Mouse (Mus musculus) cerebellum, adult 11 months (tissue): Measurements from ENCODE around the gene Setd1b.
"Not testable (repeated sequence)": the region's sequence is repeated elsewhere in the genome, so short reads cannot be mapped to it uniquely, and the experiment has no call there.

Source experiments
- DNase-seq: peaks from one replicate; pipeline ENCODE4 v3.0.0; 2022

Gene Setd1b

GRCm38 (mm10) chr5:123166437-123166836 lies 24.4 kb downstream of the Setd1b start:
- DNase-seq, result no peak

GRCm38 (mm10) chr5:123167591-123167990 lies 25.6 kb downstream of the Setd1b start:
- DNase-seq, result no peak

- DNase-seq, result no peak
Observed at GRCm38 (mm10) chr5:123169284-123169683, 27.3 kb downstream of the Setd1b start, which contains the start of gene Psmd9. Psmd9 (plus strand) TSS chr5:123169413.

- no peak for DNase-seq
Observed at GRCm38 (mm10) chr5:123170365-123170764, 28.4 kb downstream of the Setd1b start.

- peak; percentile 71 for DNase-seq
Observed at GRCm38 (mm10) chr5:123171646-123172350, 29.8 kb downstream of the Setd1b start.

GRCm38 (mm10) chr5:123178792-123179191 lies 36.8 kb downstream of the Setd1b start:
- DNase-seq, result no peak

- no peak for DNase-seq
Observed at GRCm38 (mm10) chr5:123180390-123180789, 38.4 kb downstream of the Setd1b start.

GRCm38 (mm10) chr5:123181536-123181935 lies 39.5 kb downstream of the Setd1b start:
- DNase-seq, result no peak

- DNase-seq, result no peak
Observed at GRCm38 (mm10) chr5:123182651-123183050, 40.7 kb downstream of the Setd1b start, which contains the start of gene Hpd. Hpd (minus strand) TSS chr5:123182727.

- DNase-seq, result no peak
Observed at GRCm38 (mm10) chr5:123185966-123186365, 44.0 kb downstream of the Setd1b start.

- no peak for DNase-seq
Observed at GRCm38 (mm10) chr5:123187306-123187705, 45.3 kb downstream of the Setd1b start.

- no peak for DNase-seq
Observed at GRCm38 (mm10) chr5:123190912-123191311, 48.9 kb downstream of the Setd1b start.

GRCm38 (mm10) chr5:123191427-123191826 lies 49.4 kb downstream of the Setd1b start:
- DNase-seq, result no peak

GRCm38 (mm10) chr5:123192606-123193150 lies 50.7 kb downstream of the Setd1b start:
- no peak for DNase-seq

GRCm38 (mm10) chr5:123193436-123193835 lies 51.4 kb downstream of the Setd1b start:
- DNase-seq, result no peak

- no peak for DNase-seq
Observed at GRCm38 (mm10) chr5:123194856-123195255, 52.9 kb downstream of the Setd1b start.

GRCm38 (mm10) chr5:123195500-123196000 lies 53.6 kb downstream of the Setd1b start:
- DNase-seq, result no peak

GRCm38 (mm10) chr5:123196746-123197145 lies 54.8 kb downstream of the Setd1b start:
- DNase-seq, result no peak

- no peak for DNase-seq
Observed at GRCm38 (mm10) chr5:123198523-123198922, 56.5 kb downstream of the Setd1b start.

- DNase-seq, result not testable (repeated sequence)
Observed at GRCm38 (mm10) chr5:123200816-123201522, 59.0 kb downstream of the Setd1b start.

- no peak for DNase-seq
Observed at GRCm38 (mm10) chr5:123201523-123201892, 59.5 kb downstream of the Setd1b start.

GRCm38 (mm10) chr5:123201987-123202386 lies 60.0 kb downstream of the Setd1b start:
- DNase-seq, result peak; percentile 11

- not testable (repeated sequence) for DNase-seq
Observed at GRCm38 (mm10) chr5:123202771-123203170, 60.8 kb downstream of the Setd1b start.

GRCm38 (mm10) chr5:123203591-123203990 lies 61.6 kb downstream of the Setd1b start:
- DNase-seq, result not testable (repeated sequence)
